Comparison of ENCODE assay signal across 9 mouse cellular contexts in genomic region chr6:122627469-122628108, GRCm38 (mm10). TPM values are rescaled to one million over a fixed set of nuclear protein-coding genes. Genes with fewer than 3 reads are reported as not detected.
DNase-seq lines count a peak whose midpoint lies in the region; ATAC-seq lines count a peak whose summit lies in the region.
"Had no signal": no experiment of that assay in that cellular context is flagged by ENCODE, and none has a peak within 500 bp of the region (broad histone marks: within the 10 kb centered on the region; RNA-seq: fewer than 3 reads in every experiment).

No protein-coding gene starts in this region.

- no peak overlapping the region for H3K27ac ChIP-seq in heart, embryonic 11.5 days (ENCODE audit: low read depth, low read length)
- H3K27ac ChIP-seq in hindbrain, embryonic 14.5 days: no peak overlapping the region

- peaks cover 8% of the 10 kb centered on the region; the same call in 1 of the 2 replicates for H3K27me3 ChIP-seq in heart, embryonic 11.5 days (ENCODE audit: control insufficient read depth, insufficient read depth, low read length)
- H3K27me3 ChIP-seq in hindbrain, embryonic 14.5 days (ENCODE audit: control insufficient read depth, insufficient read depth, low read length): no peaks in the 10 kb centered on the region

- intact Hi-C loops in heart, postnatal 25 days (cut with DNase I): no loop called here

- peak overlapping the region; percentile 23 for H3K4me3 ChIP-seq in heart, embryonic 11.5 days (ENCODE audit: low read depth, low read length)
- no peak overlapping the region for H3K4me3 ChIP-seq in hindbrain, embryonic 14.5 days (replicated peaks; ENCODE audit: low read length)

- no peaks in the 10 kb centered on the region for H3K9me3 ChIP-seq in heart, embryonic 11.5 days (replicated peaks; ENCODE audit: control insufficient read depth, low read length)
- H3K9me3 ChIP-seq in hindbrain, embryonic 14.5 days (ENCODE audit: control insufficient read depth, low read length): no peaks in the 10 kb centered on the region

- no peak overlapping the region for H3K9ac ChIP-seq in heart, embryonic 11.5 days (ENCODE audit: low read depth, low read length)
- no peak overlapping the region for H3K9ac ChIP-seq in hindbrain, embryonic 14.5 days

- no peaks in the 10 kb centered on the region for H3K36me3 ChIP-seq in heart, embryonic 11.5 days (ENCODE audit: control insufficient read depth, insufficient read depth, low read length)
- H3K36me3 ChIP-seq in hindbrain, embryonic 14.5 days (replicated peaks; ENCODE audit: control insufficient read depth, insufficient read depth): no peaks in the 10 kb centered on the region

- 17% methylated on average over 20 of the region's 20 CpGs for WGBS in heart, embryonic 11.5 days (ENCODE audit: insufficient replicate concordance)
- WGBS in hindbrain, embryonic 14.5 days: 44% methylated on average over 20 of the region's 20 CpGs

- ATAC-seq in heart, embryonic 11.5 days (replicated peaks; ENCODE audit: insufficient number of reproducible peaks, low FRiP score, low TSS enrichment): 0 out of 2 replicates have a peak, but pooled peaks have one; percentile 39
- ATAC-seq in hindbrain, embryonic 14.5 days (ENCODE audit: low FRiP score): no peak
- peak; percentile 73 for ATAC-seq in megakaryocyte, adult 5-6 weeks (ENCODE audit: poor library complexity, severe bottlenecking)

- H3K4me2 ChIP-seq in heart, embryonic 11.5 days: peak overlapping the region; percentile 54
- peak overlapping the region; percentile 36 for H3K4me2 ChIP-seq in hindbrain, embryonic 14.5 days (replicated peaks)

- no peaks in the 10 kb centered on the region for H3K4me1 ChIP-seq in heart, embryonic 11.5 days (ENCODE audit: control insufficient read depth, insufficient read depth, low read length)
- H3K4me1 ChIP-seq in hindbrain, embryonic 14.5 days (replicated peaks; ENCODE audit: control insufficient read depth, insufficient read depth, low read length): no peaks in the 10 kb centered on the region

- DNase-seq in heart, postnatal 25 days (ENCODE audit: low spot score): no peak
- peak; percentile 47 for DNase-seq in R1 (ENCODE audit: low read depth, low spot score)
- no peak for DNase-seq in hindbrain, embryonic 14.5 days (ENCODE audit: low spot score)
- DNase-seq in adrenal gland, adult (ENCODE audit: inconsistent age in 2 of 2, low spot score in 1 of 2): no peak
- DNase-seq in urinary bladder, postnatal 14 days (ENCODE audit: low spot score): no peak
- no peak for DNase-seq in right cerebral cortex, adult 2 months (ENCODE audit: low spot score in 2 of 2)
- DNase-seq: gastrocnemius, postnatal 36 days had no signal

RNA-seq across cellular contexts. Expression of gene Dppa3, which starts 1.4 kb away (rescaled TPM):
- polyA plus RNA-seq in heart, embryonic 11.5 days (2014; fragmentation: Nextera tagmentation; extraction: Ambion mirVana): not detected in 2 replicates
- total RNA-seq in heart, postnatal 25 days (2021): not detected
- polyA plus RNA-seq in hindbrain, embryonic 14.5 days (2014; fragmentation: Nextera tagmentation; extraction: Ambion mirVana): not detected in 2 replicates
- not detected in 2 replicates for total RNA-seq in megakaryocyte, adult 5-6 weeks (2015)
- total RNA-seq in megakaryocyte, adult 5-6 weeks (2017): not detected in 2 replicates
- total RNA-seq: gastrocnemius, postnatal 36 days had no signal

RNA-seq across cellular contexts. Expression of gene Gdf3, which starts 17.7 kb away (rescaled TPM):
- polyA plus RNA-seq in heart, embryonic 11.5 days (2014; fragmentation: Nextera tagmentation; extraction: Ambion mirVana): 0.17 and 0.56 TPM in 2 replicates
- total RNA-seq in heart, postnatal 25 days (2021): not detected
- polyA plus RNA-seq in hindbrain, embryonic 14.5 days (2014; fragmentation: Nextera tagmentation; extraction: Ambion mirVana): not detected in 2 replicates
- 0.62 and 1.7 TPM in 2 replicates for total RNA-seq in megakaryocyte, adult 5-6 weeks (2015)
- 0.40 TPM in 1 of 2 replicates, not detected in the other for total RNA-seq in megakaryocyte, adult 5-6 weeks (2017)
- total RNA-seq: gastrocnemius, postnatal 36 days had no signal

RNA-seq across cellular contexts. Expression of gene Apobec1, which starts 25.3 kb away (rescaled TPM):
- polyA plus RNA-seq in heart, embryonic 11.5 days (2014; fragmentation: Nextera tagmentation; extraction: Ambion mirVana): 0.97 and 2.4 TPM in 2 replicates
- total RNA-seq in heart, postnatal 25 days (2021): 1 to 10 TPM; 3.5 to 5.2 TPM
- 1.5 and 1.9 TPM in 2 replicates for polyA plus RNA-seq in hindbrain, embryonic 14.5 days (2014; fragmentation: Nextera tagmentation; extraction: Ambion mirVana)
- total RNA-seq in megakaryocyte, adult 5-6 weeks (2015): 112 and 151 TPM in 2 replicates
- total RNA-seq in megakaryocyte, adult 5-6 weeks (2017): 78.0 and 87.4 TPM in 2 replicates

Comparison
In these comparisons a context has a peak if more than half of its experiments do, and no peak if none do; other contexts are left out.
1. RNA of gene Apobec1, which starts 25.3 kb away (total RNA-seq): 78.0 to 151 TPM in megakaryocyte, adult 5-6 weeks; 3.5 to 5.2 TPM in heart, postnatal 25 days; every median in the first group is over 10 times any median in the second.